Mouse (Mus musculus): ENCODE results near the gene Gm21973.

DNA sequence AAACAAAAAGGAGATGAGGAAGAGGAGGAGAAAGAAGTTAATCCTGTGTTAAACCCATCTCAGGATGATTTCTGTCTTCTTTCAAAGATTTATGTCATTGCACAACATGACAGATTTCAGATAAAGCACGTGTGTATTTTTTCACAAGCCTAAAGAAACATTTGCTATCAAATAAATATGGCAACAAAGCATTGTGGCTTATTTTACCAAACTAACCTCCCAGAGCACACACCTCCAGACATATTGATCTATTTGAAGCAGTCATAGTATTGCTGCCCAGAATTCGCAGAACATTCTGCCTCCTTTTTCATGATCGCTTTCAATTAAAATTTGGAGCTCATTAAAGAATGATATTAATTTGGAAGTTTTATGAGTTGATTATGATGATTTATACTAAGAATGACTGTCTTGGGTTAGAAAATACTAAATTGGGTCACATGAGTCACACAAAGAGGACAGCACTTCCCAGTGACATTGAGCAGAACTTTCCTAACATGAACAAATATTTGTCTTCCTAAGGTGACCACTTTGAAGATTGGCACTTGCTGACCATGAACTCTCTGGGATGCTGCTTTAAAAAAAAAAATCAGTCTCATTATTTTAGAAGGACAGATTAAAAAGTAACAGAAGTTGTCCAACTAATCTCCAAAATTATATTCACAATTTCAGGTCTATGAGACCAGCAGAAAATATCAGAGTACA, 54.7 kb downstream of the Gm21973 start:
- TF ChIP-seq CTCF (IDR thresholded peaks at IDR 0.05) = no peak
- TF ChIP-seq POLR2A (IDR thresholded peaks at IDR 0.05; ENCODE audit: insufficient read depth, low read depth, low read length) = no peak
- no peak for TF ChIP-seq EP300 (IDR thresholded peaks at IDR 0.05; ENCODE audit: insufficient read depth, low read depth, low read length)

Data from heart, adult 2 months (tissue).